Mouse (Mus musculus) embryonic fibroblast, embryonic 13.5 days (primary cell): ENCODE results near the gene Gatad1.

Experiments
- CTCF ChIP-seq: IDR thresholded peaks from 2 replicates; pipeline ENCODE4 v1.5.1; 2011; ENCODE audit warnings: mild to moderate bottlenecking, control low read depth, low read length, moderate library complexity, borderline replicate concordance; ENCODE audit not compliant: insufficient read depth
- POLR2A ChIP-seq: IDR thresholded peaks from 2 replicates; pipeline ENCODE4 v1.6.1; 2011; ENCODE audit warnings: low read depth, mild to moderate bottlenecking, control low read depth, low read length, moderate library complexity

- TF ChIP-seq CTCF (no peak), POLR2A (no peak)
These were observed 8.2 kb upstream of the Gatad1 start for GRCm38 (mm10) chr5:3665225-3665624.
